Mouse (Mus musculus) gastrocnemius, adult 8-10 months (tissue): Measurements from ENCODE around the gene Lzic. TPM values are rescaled to one million over a fixed set of nuclear protein-coding genes. Genes with fewer than 3 reads are reported as not detected.
"Not testable (repeated sequence)": the region's sequence is repeated elsewhere in the genome, so short reads cannot be mapped to it uniquely, and the experiment has no call there.

Experiments
- DNase-seq, 2 experiments: peaks; one replicate each; pipeline ENCODE4 v3.0.0; 2022; ENCODE audit warnings: low spot score in 2 of 2
- total RNA-seq, 4 experiments: library from RNA; stranded (reverse); gene quantifications; 2 replicates each; pipeline ENCODE4 v1.2.4; 2022

The Lzic gene
- 10 to 100 TPM; 12.3 to 18.0 (median 12.8) TPM for total RNA-seq

- DNase-seq = peak; percentile 86 to 87
These were observed at the start of gene Lzic, which contains the start of gene Nmnat1 for GRCm38 (mm10) chr4:149485053-149485824. TSS of gene Lzic (plus strand) at chr4:149485229. TSS of gene Nmnat1 (minus strand) at chr4:149485202.

GRCm38 (mm10) chr4:149440576-149440975, 44.5 kb upstream of the Lzic start:
- no peak for DNase-seq

GRCm38 (mm10) chr4:149442436-149442835, 42.6 kb upstream of the Lzic start:
- no peak for DNase-seq

- no peak for DNase-seq
These were observed 40.6 kb upstream of the Lzic start for GRCm38 (mm10) chr4:149444465-149444864.

GRCm38 (mm10) chr4:149444964-149445701, 39.9 kb upstream of the Lzic start:
- DNase-seq = peak; percentile 83 to 89

GRCm38 (mm10) chr4:149445868-149446267, 39.2 kb upstream of the Lzic start:
- peak in 1 of 2 experiments; percentile 20 for DNase-seq

DNA sequence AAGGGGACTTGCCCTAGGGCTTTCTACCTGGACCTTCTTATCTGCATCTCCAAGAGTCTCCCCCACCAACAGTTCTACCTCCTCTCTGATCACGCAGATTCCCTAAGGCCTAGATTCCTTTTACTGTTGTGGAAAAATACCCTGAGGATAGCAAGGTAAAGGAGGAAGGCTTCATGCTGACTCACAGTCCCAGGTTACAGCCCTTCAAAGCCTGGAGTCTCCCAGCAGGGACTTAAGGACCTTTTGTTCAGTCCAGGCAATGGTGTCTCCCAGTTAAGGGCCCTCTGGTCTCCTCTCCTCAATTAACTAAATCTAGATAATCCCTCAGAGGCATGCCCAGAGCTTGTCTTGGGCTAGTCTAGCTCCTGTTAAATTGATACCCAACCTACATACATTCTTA, 38.7 kb upstream of the Lzic start:
- DNase-seq = no peak

GRCm38 (mm10) chr4:149450636-149451035, 34.4 kb upstream of the Lzic start:
- no peak for DNase-seq

DNA sequence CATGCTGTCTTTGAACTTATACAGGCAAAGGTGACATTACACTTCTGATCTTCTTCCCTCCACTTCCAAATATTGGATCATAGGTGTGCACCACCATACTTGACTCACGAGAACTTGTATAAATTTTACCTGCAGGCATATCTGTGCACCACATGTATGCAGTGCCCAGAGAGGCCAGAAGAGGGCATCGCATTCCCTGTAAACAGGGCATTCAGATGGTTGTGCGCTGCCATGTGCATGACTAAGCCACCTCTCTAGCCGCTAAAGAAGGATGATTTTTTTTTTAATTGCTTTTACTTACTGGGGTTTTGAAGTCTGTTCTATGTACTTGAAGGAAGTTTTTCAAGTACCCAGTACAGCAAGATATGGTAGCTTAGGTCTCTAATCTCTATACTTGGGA, 31.4 kb upstream of the Lzic start:
- no peak for DNase-seq

- DNase-seq = no peak
These were observed 30.8 kb upstream of the Lzic start for GRCm38 (mm10) chr4:149454263-149454662.

DNA sequence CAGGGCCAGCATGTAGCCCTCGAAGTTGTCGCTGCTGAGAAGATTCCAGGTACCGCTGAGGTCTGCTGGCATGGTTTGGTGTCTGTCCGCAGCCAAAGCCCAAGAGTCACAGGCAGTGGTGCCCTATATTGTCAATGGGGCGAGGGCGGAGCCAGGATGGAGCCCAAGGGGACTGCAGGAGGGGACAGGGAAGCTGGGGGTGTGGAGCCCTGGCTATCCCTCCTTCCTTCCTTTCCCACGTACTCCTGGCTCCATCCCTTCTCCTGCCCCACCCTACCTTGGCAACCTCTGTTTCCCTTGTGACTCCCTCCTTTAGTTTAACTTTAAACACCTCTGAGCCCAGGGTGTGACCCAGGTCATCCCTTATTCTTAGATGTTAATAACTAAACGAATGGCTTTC, 30.1 kb upstream of the Lzic start, which contains the start of gene Rbp7:
Gene Rbp7 (minus strand): TSS at position 100 of the 400 bp plus-strand sequence.
- no peak for DNase-seq

GRCm38 (mm10) chr4:149457163-149457562, 27.9 kb upstream of the Lzic start:
- DNase-seq = not testable (repeated sequence)

DNA sequence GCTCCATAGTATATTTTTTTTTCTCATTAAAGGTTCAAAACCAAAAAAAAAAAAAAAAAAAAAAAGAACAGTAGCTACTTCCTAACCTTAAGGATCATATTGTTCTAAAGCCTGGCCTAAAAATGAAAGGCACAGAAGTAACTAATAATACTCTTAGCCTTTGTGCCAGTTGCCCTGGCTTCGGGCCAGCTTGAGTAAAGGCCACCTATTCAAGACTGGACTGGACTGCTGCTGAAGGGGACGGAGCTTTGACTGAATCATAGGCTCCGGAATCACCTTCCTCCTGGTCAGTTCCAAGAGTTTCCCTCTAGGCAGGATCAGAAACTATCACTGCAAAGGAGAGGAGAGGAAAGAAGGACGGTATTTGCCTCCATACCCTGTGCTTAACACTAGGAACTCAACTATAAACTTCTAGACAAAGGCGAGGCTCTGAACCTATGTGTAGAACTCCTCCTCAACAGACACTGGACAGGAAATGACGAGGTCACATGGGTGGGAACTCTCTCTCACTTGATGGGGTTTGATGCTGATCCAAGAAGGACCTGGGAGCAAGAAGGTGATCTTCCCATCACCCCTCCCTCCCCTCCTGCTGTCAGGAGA, 27.1 kb upstream of the Lzic start:
- peak in 1 of 2 experiments; percentile 26 for DNase-seq

DNA sequence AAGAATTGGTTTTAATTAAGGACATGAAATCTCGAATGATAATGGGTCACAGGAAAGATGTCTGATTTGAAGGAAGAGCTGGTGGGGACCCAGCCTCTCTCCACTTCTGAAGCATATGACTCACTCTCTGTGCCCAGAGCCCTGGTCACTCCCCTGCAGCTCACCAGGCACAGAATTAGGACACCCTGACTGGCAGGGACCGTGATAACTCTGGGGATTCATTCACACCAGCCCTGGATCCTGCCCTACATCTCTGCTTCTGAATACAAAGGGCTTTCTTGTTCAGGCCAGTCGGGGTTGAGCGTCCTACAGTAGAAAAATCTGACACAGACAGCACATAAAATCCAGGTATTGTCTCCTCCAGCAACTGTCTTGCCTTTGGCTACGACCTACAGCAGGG, 26.5 kb upstream of the Lzic start:
- no peak for DNase-seq

GRCm38 (mm10) chr4:149459425-149459824, 25.6 kb upstream of the Lzic start:
- DNase-seq = no peak

- not testable (repeated sequence) for DNase-seq
These were observed 24.6 kb upstream of the Lzic start for GRCm38 (mm10) chr4:149460475-149460874.

- no peak for DNase-seq
These were observed 23.3 kb upstream of the Lzic start for GRCm38 (mm10) chr4:149461579-149462304.

DNA sequence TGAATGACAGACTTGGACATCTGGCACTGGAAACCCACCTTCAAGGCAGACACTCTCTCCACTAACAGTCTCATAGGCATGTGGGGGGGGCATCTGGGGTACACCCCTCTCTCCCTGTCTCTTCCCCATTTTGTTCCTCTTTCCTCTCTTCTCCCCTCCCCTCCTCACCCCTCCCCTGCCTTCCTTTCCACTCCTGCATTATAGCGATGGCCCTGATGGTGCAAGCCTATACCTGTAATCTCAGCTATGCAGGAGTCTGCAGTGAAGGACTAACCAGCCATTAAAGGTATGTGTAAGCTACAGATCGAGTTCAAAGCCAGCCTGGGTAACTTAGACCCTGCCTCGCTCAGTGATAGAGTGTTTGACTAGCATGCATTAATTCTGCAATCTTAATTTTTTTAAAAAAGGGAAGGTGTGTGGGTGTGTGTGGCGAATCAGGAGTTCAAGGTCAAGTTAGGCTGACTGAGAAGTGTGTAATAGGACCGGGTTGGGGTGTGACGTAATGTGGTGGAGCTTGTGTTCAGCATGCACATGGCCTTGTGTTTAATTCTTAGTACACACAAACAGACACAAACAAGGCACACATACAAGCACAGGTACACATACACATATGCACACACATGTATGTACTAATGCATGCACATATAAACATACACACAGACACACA, 22.6 kb upstream of the Lzic start:
- DNase-seq = no peak

GRCm38 (mm10) chr4:149463435-149463950, 21.5 kb upstream of the Lzic start:
- no peak for DNase-seq

DNA sequence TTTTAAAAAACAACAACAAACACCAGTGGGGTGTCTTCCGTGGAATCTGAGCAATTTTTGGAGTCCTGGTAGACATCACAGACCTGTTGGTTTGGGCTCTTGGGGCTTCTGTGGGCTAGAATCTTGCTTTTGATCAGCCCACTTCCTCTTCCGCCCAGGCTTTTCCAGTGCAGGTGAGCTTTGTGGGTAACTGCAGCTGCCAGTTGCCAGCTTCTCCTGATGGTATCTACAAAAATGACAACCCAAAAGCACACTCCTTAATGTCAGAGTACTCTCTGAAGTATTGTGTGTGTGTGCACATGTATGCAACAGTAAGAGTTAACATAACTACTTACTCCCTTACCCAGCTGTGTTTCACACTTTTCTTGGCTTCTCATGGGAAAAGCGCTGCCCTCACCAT, 15.5 kb upstream of the Lzic start:
- DNase-seq = no peak

DNA sequence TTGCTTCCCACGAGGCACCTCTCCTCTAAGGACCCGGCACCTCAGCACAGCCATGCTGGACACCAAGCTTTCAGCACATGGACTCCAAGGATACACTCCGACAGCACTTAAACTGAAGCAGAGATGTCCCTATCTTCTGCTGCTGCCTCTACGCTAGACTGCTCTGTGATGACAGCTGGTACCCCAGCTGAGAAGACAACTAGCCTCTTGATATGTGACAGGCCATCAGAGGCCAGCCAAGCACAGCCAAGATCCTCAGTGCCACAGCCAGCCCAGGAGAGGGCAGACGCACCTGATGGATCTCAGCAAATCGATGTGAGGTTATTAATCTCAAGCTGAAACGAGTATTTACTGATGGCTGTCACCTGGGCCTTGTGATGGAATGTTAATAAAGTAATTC, 9.9 kb upstream of the Lzic start:
- DNase-seq = no peak
